In genomic region chr1:63272741-63273338, GRCm38 (mm10) we compare ENCODE assay signal across 8 mouse cellular contexts. TPM values are rescaled to one million over a fixed set of nuclear protein-coding genes. Genes with fewer than 3 reads are reported as not detected.
DNase-seq lines count a peak whose midpoint lies in the region; ATAC-seq and TF ChIP-seq lines count a peak whose summit lies in the region.

TSS of gene Zdbf2 (plus strand) at chr1:63273265.

- TF ChIP-seq CTCF in kidney, postnatal 0 days (IDR thresholded peaks at IDR 0.05; ENCODE audit: low read depth), result no peak
- no peak for TF ChIP-seq CTCF in embryonic fibroblast, embryonic 13.5 days (IDR thresholded peaks at IDR 0.05; ENCODE audit: borderline replicate concordance, insufficient read depth, low read length)

- TF ChIP-seq POLR2A in embryonic fibroblast, embryonic 13.5 days (IDR thresholded peaks at IDR 0.05; ENCODE audit: low read depth, low read length), result no peak

- H3K27me3 ChIP-seq in kidney, postnatal 0 days (ENCODE audit: insufficient read depth, low read length), result peaks cover 54% of the 10 kb centered on the region
- H3K27me3 ChIP-seq in midbrain, embryonic 15.5 days (replicated peaks), result peaks cover 35% of the 10 kb centered on the region

- H3K4me3 ChIP-seq in kidney, postnatal 0 days (replicated peaks; ENCODE audit: low read depth, low read length), result peak within 1 kb of the TSS; percentile 52
- H3K4me3 ChIP-seq in embryonic fibroblast, embryonic 13.5 days (ENCODE audit: insufficient read depth, low read length), result peak within 1 kb of the TSS; percentile 36
- peak within 1 kb of the TSS; percentile 60 for H3K4me3 ChIP-seq in midbrain, embryonic 15.5 days

- H3K9ac ChIP-seq in kidney, postnatal 0 days (ENCODE audit: low read depth, low read length), result peak within 1 kb of the TSS; percentile 56; the same call in 1 of the 2 replicates
- H3K9ac ChIP-seq in midbrain, embryonic 15.5 days, result peak within 1 kb of the TSS; percentile 67

- ATAC-seq in kidney, postnatal 0 days (replicated peaks; ENCODE audit: low FRiP score, low read depth), result peak; percentile 83
- peak; percentile 95 for ATAC-seq in midbrain, embryonic 15.5 days (replicated peaks)

- 0 out of 2 replicates have a peak within 1 kb of the TSS, but pooled peaks have one; percentile 5 for H3K27ac ChIP-seq in kidney, postnatal 0 days
- no peak within 1 kb of the TSS for H3K27ac ChIP-seq in embryonic fibroblast, embryonic 13.5 days (ENCODE audit: insufficient read depth, low read length)
- H3K27ac ChIP-seq in midbrain, embryonic 15.5 days, result peak within 1 kb of the TSS; percentile 81

- no peaks in the 10 kb centered on the region for H3K9me3 ChIP-seq in kidney, postnatal 0 days (replicated peaks; ENCODE audit: low read length)
- H3K9me3 ChIP-seq in midbrain, embryonic 15.5 days, result no peaks in the 10 kb centered on the region

- no peaks in the 10 kb centered on the region for H3K36me3 ChIP-seq in kidney, postnatal 0 days (ENCODE audit: insufficient read depth, low read length)
- no peaks in the 10 kb centered on the region for H3K36me3 ChIP-seq in midbrain, embryonic 15.5 days (replicated peaks)

- WGBS in kidney, postnatal 0 days, result under 1% methylated on average over 44 of the region's 49 CpGs
- 1% methylated on average over 47 of the region's 49 CpGs for WGBS in midbrain, embryonic 15.5 days

- no peaks in the 10 kb centered on the region for H3K4me1 ChIP-seq in kidney, postnatal 0 days (replicated peaks; ENCODE audit: insufficient read depth, low read length)
- H3K4me1 ChIP-seq in embryonic fibroblast, embryonic 13.5 days (ENCODE audit: control insufficient read depth, insufficient read depth, low read length), result no peaks in the 10 kb centered on the region
- H3K4me1 ChIP-seq in midbrain, embryonic 15.5 days, result no peaks in the 10 kb centered on the region

- H3K4me2 ChIP-seq in kidney, postnatal 0 days (ENCODE audit: low read length), result peak within 1 kb of the TSS; percentile 73
- peak within 1 kb of the TSS; percentile 56 for H3K4me2 ChIP-seq in midbrain, embryonic 15.5 days

- DNase-seq in kidney, postnatal 0 days (ENCODE audit: low spot score), result no peak
- no peak for DNase-seq in kidney, adult 9 months
- DNase-seq in adrenal gland, postnatal 36 days, result peak; percentile 36 to 64
- no peak for DNase-seq in layer of hippocampus, postnatal 14 days (ENCODE audit: low spot score in 2 of 2)
- DNase-seq in urinary bladder, adult 2 months (ENCODE audit: low spot score), result no peak
- no peak for DNase-seq in T-cell, adult 2 months (ENCODE audit: low spot score)

RNA-seq across cellular contexts. Expression of gene Zdbf2, which starts in this region (rescaled TPM):
- 2.3 and 2.5 TPM in 2 replicates for polyA plus RNA-seq in kidney, postnatal 0 days (2015; fragmentation: Nextera tagmentation; extraction: Ambion mirVana)
- 10 to 100 TPM; 10.9 to 18.3 TPM for total RNA-seq in adrenal gland, postnatal 36 days (2021)
- 4.6 and 8.0 TPM in 2 replicates for polyA plus RNA-seq in embryonic fibroblast, embryonic 13.5 days (2011; ENCODE audit: insufficient read length, low read depth, missing spikeins)
- total RNA-seq in layer of hippocampus, postnatal 14 days (2021), result 10 to 100 TPM; 20.9 to 21.3 TPM
- 40.9 and 52.5 TPM in 2 replicates for polyA plus RNA-seq in midbrain, embryonic 15.5 days (2015; fragmentation: Nextera tagmentation; extraction: Ambion mirVana)
- polyA plus RNA-seq in urinary bladder, adult 2 months (2012; rRNA removed), result 0.23 and 0.31 TPM in 2 replicates

Comparison
In these comparisons a context has a peak if more than half of its experiments do, and no peak if none do; other contexts are left out.
1. DNase-seq: peak in adrenal gland, postnatal 36 days (2 of 2); none in kidney, postnatal 0 days (single experiment), kidney, adult 9 months (single experiment), layer of hippocampus, postnatal 14 days (0 of 2), urinary bladder, adult 2 months (single experiment) and T-cell, adult 2 months (single experiment).
2. Peak in every context shown above with its lines, with median percentiles within 50 percentile points of each other: H3K4me3 ChIP-seq.